Mouse (Mus musculus): Measurements from ENCODE around the gene Camta1. TPM values are rescaled to one million over a fixed set of nuclear protein-coding genes. Genes with fewer than 3 reads are reported as not detected.

Camta1 gene
- polyA plus RNA-seq, 1 experiment = 155 TPM

GRCm38 (mm10) chr4:151058634-151059033 is 803.0 kb downstream of the Camta1 start:
- WGBS = 65% methylated on average over 4 of the region's 4 CpGs
- Histone ChIP-seq H3K4me3 (replicated peaks; ENCODE audit: insufficient read depth, low read depth, low read length) (no peak overlapping the region), H3K27me3 (ENCODE audit: control insufficient read depth, insufficient read depth, low read length) (no peaks in the 10 kb centered on the region), H3K4me1 (ENCODE audit: control insufficient read depth, insufficient read depth, low read length) (peaks cover 3% of the 10 kb centered on the region; the same call in 1 of the 2 replicates), H3K27ac (ENCODE audit: insufficient read depth, low read length) (no peak overlapping the region; the same call in 1 of the 2 replicates)
- DNase-seq = no peak
- TF ChIP-seq CTCF (IDR thresholded peaks at IDR 0.05; ENCODE audit: borderline replicate concordance, insufficient read depth, low read depth, low read length) = no peak
- no peak for TF ChIP-seq POLR2A (IDR thresholded peaks at IDR 0.05; ENCODE audit: borderline replicate concordance, insufficient read depth, low read length)

- peak; percentile 99 for DNase-seq
- Histone ChIP-seq H3K27me3 (ENCODE audit: control insufficient read depth, insufficient read depth, low read length) (no peaks in the 10 kb centered on the region), H3K4me1 (ENCODE audit: control insufficient read depth, insufficient read depth, low read length) (peaks cover 6% of the 10 kb centered on the region; the same call in 1 of the 2 replicates), H3K27ac (ENCODE audit: insufficient read depth, low read length) (peak within 1 kb of the TSS; percentile 97), H3K4me3 (replicated peaks; ENCODE audit: insufficient read depth, low read depth, low read length) (peak within 1 kb of the TSS; percentile 82)
- WGBS = under 1% methylated on average over 114 of the region's 114 CpGs
- TF ChIP-seq POLR2A (IDR thresholded peaks at IDR 0.05; ENCODE audit: borderline replicate concordance, insufficient read depth, low read length) (peak; percentile 65), CTCF (IDR thresholded peaks at IDR 0.05; ENCODE audit: borderline replicate concordance, insufficient read depth, low read depth, low read length) (no peak)
These were observed 804.0 kb downstream of the Camta1 start, which contains the start of gene Vamp3 for GRCm38 (mm10) chr4:151057347-151058321. Gene Vamp3 (minus strand): TSS chr4:151057963.

GRCm38 (mm10) chr4:151051162-151051561 is 810.5 kb downstream of the Camta1 start:
- H3K27ac ChIP-seq (ENCODE audit: insufficient read depth, low read length) = no peak overlapping the region
- no peaks in the 10 kb centered on the region for H3K27me3 ChIP-seq (ENCODE audit: control insufficient read depth, insufficient read depth, low read length)
- peaks cover 6% of the 10 kb centered on the region; the same call in 1 of the 2 replicates for H3K4me1 ChIP-seq (ENCODE audit: control insufficient read depth, insufficient read depth, low read length)
- H3K4me3 ChIP-seq (replicated peaks; ENCODE audit: insufficient read depth, low read depth, low read length) = no peak overlapping the region
- DNase-seq = no peak
- no peak for TF ChIP-seq CTCF (IDR thresholded peaks at IDR 0.05; ENCODE audit: borderline replicate concordance, insufficient read depth, low read depth, low read length)
- no peak for TF ChIP-seq POLR2A (IDR thresholded peaks at IDR 0.05; ENCODE audit: borderline replicate concordance, insufficient read depth, low read length)
- WGBS = 77% methylated on average over 1 of the region's 1 CpGs

- H3K27ac ChIP-seq (ENCODE audit: insufficient read depth, low read length) = no peak overlapping the region
- 82% methylated on average over 3 of the region's 3 CpGs for WGBS
These were observed 815.2 kb downstream of the Camta1 start for GRCm38 (mm10) chr4:151046524-151046923.

GRCm38 (mm10) chr4:151044944-151045570 is 816.6 kb downstream of the Camta1 start:
- H3K27ac ChIP-seq (ENCODE audit: insufficient read depth, low read length) = peak overlapping the region; percentile 52
- no peaks in the 10 kb centered on the region for H3K27me3 ChIP-seq (ENCODE audit: control insufficient read depth, insufficient read depth, low read length)
- under 1% methylated on average over 21 of the region's 21 CpGs for WGBS
- TF ChIP-seq CTCF (IDR thresholded peaks at IDR 0.05; ENCODE audit: borderline replicate concordance, insufficient read depth, low read depth, low read length) = no peak
- TF ChIP-seq POLR2A (IDR thresholded peaks at IDR 0.05; ENCODE audit: borderline replicate concordance, insufficient read depth, low read length) = peak; percentile 57; the same call in 1 of the 2 replicates
- DNase-seq = peak in 1 of 2 experiments; percentile 64
- H3K4me1 ChIP-seq (ENCODE audit: control insufficient read depth, insufficient read depth, low read length) = peaks cover 10% of the 10 kb centered on the region
- H3K4me3 ChIP-seq (replicated peaks; ENCODE audit: insufficient read depth, low read depth, low read length) = peak overlapping the region; percentile 52

More at GRCm38 (mm10) chr4:151046524-151046923, 815.2 kb downstream of the Camta1 start:
- Histone ChIP-seq H3K27me3 (ENCODE audit: control insufficient read depth, insufficient read depth, low read length) (no peaks in the 10 kb centered on the region), H3K4me3 (replicated peaks; ENCODE audit: insufficient read depth, low read depth, low read length) (no peak overlapping the region), H3K4me1 (ENCODE audit: control insufficient read depth, insufficient read depth, low read length) (peaks cover 10% of the 10 kb centered on the region; the same call in 1 of the 2 replicates)
- TF ChIP-seq CTCF (IDR thresholded peaks at IDR 0.05; ENCODE audit: borderline replicate concordance, insufficient read depth, low read depth, low read length) (no peak), POLR2A (IDR thresholded peaks at IDR 0.05; ENCODE audit: borderline replicate concordance, insufficient read depth, low read length) (no peak)
- no peak for DNase-seq

- peaks cover 10% of the 10 kb centered on the region for H3K4me1 ChIP-seq (ENCODE audit: control insufficient read depth, insufficient read depth, low read length)
- DNase-seq = peak; percentile 99
- no peak for TF ChIP-seq CTCF (IDR thresholded peaks at IDR 0.05; ENCODE audit: borderline replicate concordance, insufficient read depth, low read depth, low read length)
- TF ChIP-seq POLR2A (IDR thresholded peaks at IDR 0.05; ENCODE audit: borderline replicate concordance, insufficient read depth, low read length) = peak; percentile 87
- no peaks in the 10 kb centered on the region for H3K27me3 ChIP-seq (ENCODE audit: control insufficient read depth, insufficient read depth, low read length)
- WGBS = under 1% methylated on average over 79 of the region's 79 CpGs
- peak within 1 kb of the TSS; percentile 96 for H3K27ac ChIP-seq (ENCODE audit: insufficient read depth, low read length)
- H3K4me3 ChIP-seq (replicated peaks; ENCODE audit: insufficient read depth, low read depth, low read length) = peak within 1 kb of the TSS; percentile 96
These were observed 817.4 kb downstream of the Camta1 start, which contains the start of gene Per3 for GRCm38 (mm10) chr4:151044037-151044943. Gene Per3 (minus strand): TSS chr4:151044665.
